Mouse (Mus musculus) midbrain, embryonic 11.5 days (tissue): Measurements from ENCODE around the gene Ints6l. TPM values are rescaled to one million over a fixed set of nuclear protein-coding genes. Genes with fewer than 3 reads are reported as not detected.
A peak's percentile ranks its signal among the peaks of the same experiment; 100 is the strongest.

Source experiments
- ATAC-seq: fragments of 200-750 bp; cut with Nextera tagmentation; 2 replicates; pipeline ENCODE4 v1.8.0; 2017; ENCODE audit warnings: moderate TSS enrichment, moderate library complexity; ENCODE audit not compliant: low FRiP score
- DNase-seq: peaks from one replicate; pipeline ENCODE4 v3.0.0; 2015; ENCODE audit warnings: low spot score; ENCODE audit errors: missing footprints
- H3K27ac ChIP-seq: fragments of 300-500 bp; sonication (generic); 2 replicates; pipeline ENCODE4 v1.5.1; 2014; ENCODE audit warnings: low read depth, low read length
- H3K27me3 ChIP-seq: fragments of 300-500 bp; sonication (generic); 2 replicates; pipeline ENCODE4 v1.6.1; 2014; ENCODE audit warnings: mild to moderate bottlenecking, low read length, moderate library complexity, mixed read lengths; ENCODE audit not compliant: control insufficient read depth, insufficient read depth
- H3K36me3 ChIP-seq: fragments of 300-500 bp; sonication (generic); 2 replicates; pipeline ENCODE4 v1.6.1; 2014; ENCODE audit warnings: mild to moderate bottlenecking, low read length, moderate library complexity, mixed read lengths; ENCODE audit not compliant: control insufficient read depth, insufficient read depth
- H3K4me1 ChIP-seq: fragments of 300-500 bp; sonication (generic); 2 replicates; pipeline ENCODE4 v1.6.1; 2014; ENCODE audit warnings: low read length; ENCODE audit not compliant: control insufficient read depth, insufficient read depth
- H3K4me2 ChIP-seq: fragments of 300-500 bp; sonication (generic); 2 replicates; pipeline ENCODE4 v1.6.1; 2014; ENCODE audit warnings: mild to moderate bottlenecking, moderate library complexity
- H3K4me3 ChIP-seq: fragments of 300-500 bp; sonication (generic); 2 replicates; pipeline ENCODE4 v1.5.1; 2014; ENCODE audit warnings: low read depth, low read length
- H3K9ac ChIP-seq: fragments of 300-500 bp; sonication (generic); 2 replicates; pipeline ENCODE4 v1.6.1; 2014; ENCODE audit warnings: low read length
- H3K9me3 ChIP-seq: fragments of 300-500 bp; sonication (generic); 2 replicates; pipeline ENCODE4 v1.6.1; 2016; ENCODE audit warnings: low read length; ENCODE audit not compliant: control insufficient read depth
- WGBS: fragments of 180-500 bp; shearing (Covaris S2); extraction: QIAGEN DNeasy Blood & Tissue Kit; methylation state at CpG from one replicate; pipeline ENCODE4 v1.1.7; 2014; 5-methylcytosine and 5-hydroxymethylcytosine counted together
- polyA plus RNA-seq: library from polyadenylated mRNA; unstranded; fragments of >200 nt; fragmentation: Nextera tagmentation; extraction: Ambion mirVana; gene quantifications from 2 replicates; pipeline ENCODE4 v1.2.1, GENCODE M21; 2014

Gene Ints6l
- polyA plus RNA-seq, 1 experiment from 2014 or later: 23.8 TPM

DNA sequence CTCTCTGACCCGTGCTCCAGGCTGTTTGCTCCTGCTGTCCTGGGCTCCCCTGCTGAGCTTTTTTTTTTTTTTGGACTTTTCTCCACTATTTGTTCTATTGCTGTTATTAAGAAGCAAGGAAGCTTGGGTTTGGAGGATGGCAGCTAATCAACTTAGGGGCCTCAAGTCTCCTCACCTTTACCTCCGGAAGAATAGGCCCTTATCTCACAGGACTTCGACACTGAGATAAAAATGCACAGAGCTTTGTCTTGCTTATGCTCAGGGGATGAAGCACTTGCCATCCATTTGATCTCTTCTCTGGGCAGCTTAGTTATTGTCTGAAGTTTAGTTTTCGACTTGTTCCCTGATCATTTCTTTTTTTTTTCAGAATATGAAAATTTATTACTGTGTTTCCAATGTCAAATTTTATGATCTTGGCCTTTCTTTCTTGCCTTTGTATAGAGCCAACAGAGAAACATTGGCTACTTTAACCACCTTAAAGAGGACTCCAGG lies 7.1 kb upstream of the Ints6l start, which contains the start of gene Gm2174:
Gm2174 (plus strand) TSS at position 442 of the 492 bp plus-strand sequence.
- Histone ChIP-seq H3K27me3 (no peaks in the 10 kb centered on the region), H3K4me1 (no peaks in the 10 kb centered on the region), H3K9me3 (no peaks in the 10 kb centered on the region), H3K4me3 (no peak within 1 kb of the TSS), H3K9ac (no peak within 1 kb of the TSS), H3K27ac (no peak within 1 kb of the TSS), H3K4me2 (no peak within 1 kb of the TSS), H3K36me3 (no peaks in the 10 kb centered on the region)
- WGBS: 76% methylated on average over 4 of the region's 4 CpGs
- DNase-seq (no peak), ATAC-seq (no peak)

DNA sequence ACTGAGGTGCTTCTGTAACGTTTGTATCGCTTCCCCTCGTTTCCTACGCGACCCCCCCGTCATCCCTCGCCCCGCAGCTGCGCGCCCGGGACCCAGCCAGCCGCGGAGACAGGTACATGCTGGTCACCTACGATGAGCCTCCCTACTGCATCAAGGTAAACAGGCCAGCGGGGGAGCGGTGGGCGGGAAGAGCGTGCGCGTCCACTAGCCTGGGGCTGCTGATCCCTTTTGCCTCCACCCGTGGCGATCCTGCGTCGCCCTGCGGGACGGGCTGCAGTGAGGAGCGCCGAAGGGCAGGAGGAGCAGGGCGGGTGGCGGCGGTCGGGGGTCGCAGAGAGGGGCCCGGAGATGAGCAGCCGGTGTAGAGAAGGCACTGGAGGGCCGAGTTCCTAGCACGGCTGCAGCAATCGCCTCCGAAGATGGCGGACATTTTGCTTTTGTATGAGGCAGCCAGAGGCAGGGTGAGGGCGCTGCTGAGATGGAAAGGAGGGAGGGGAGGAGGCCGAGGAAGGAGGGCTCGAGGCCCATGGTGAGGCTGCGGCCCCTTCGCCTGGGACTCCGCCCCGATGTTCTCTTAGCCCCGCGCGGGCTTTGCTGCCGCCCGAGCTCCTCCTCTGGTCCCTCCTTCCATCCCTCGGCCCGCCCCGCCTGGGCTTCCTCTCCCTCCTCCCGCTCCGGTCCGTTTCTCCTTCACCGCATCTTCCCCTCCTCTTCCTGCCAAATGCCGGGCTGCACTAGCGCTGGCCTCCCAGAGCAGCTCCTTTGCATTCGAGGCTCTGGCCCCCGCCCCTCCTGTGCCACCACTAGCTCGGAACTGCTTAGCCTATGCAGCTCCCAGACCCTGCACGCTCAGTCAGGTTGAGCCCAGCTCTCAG lies 952 bp downstream of the Ints6l start:
- peak; percentile 95 for ATAC-seq
- peak; percentile 94 for DNase-seq

DNA sequence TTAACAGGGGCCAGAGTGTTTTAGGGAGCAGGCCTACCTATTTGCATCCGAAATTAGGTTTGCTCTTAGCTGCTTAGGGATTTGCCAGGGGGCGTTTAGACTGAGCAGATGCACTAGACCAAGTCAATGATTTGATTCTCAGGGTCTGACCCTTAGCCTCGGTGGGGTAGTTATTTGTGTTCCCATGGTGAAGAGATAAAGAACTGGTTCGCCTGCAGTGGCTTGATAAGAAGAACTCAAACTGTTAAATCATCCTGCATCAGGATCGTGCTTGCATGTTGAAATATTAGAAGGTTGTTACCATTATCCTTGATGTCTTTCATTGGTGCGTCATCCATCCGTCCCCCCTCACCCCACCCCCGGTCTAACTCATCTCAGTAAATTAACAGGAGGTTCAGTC lies 1.7 kb downstream of the Ints6l start:
- ATAC-seq (peak; percentile 49), DNase-seq (no peak)
- Histone ChIP-seq H3K4me1 (no peaks in the 10 kb centered on the region), H3K4me3 (peak overlapping the region; percentile 55), H3K9ac (peak overlapping the region; percentile 25; the same call in 1 of the 2 replicates), H3K36me3 (no peaks in the 10 kb centered on the region), H3K9me3 (no peaks in the 10 kb centered on the region), H3K4me2 (peak overlapping the region; percentile 55), H3K27ac (peak overlapping the region; percentile 88), H3K27me3 (no peaks in the 10 kb centered on the region)
- WGBS: 23% methylated on average over 8 of the region's 8 CpGs

More for the DNA sequence above, 952 bp downstream of the Ints6l start:
- peak overlapping the region; percentile 55 for H3K4me3 ChIP-seq
- H3K4me2 ChIP-seq: peak overlapping the region; percentile 55
- no peaks in the 10 kb centered on the region for H3K27me3 ChIP-seq
- no peaks in the 10 kb centered on the region for H3K9me3 ChIP-seq
- no peaks in the 10 kb centered on the region for H3K4me1 ChIP-seq
- H3K36me3 ChIP-seq: no peaks in the 10 kb centered on the region
- peak overlapping the region; percentile 88 for H3K27ac ChIP-seq
- 15% methylated on average over 46 of the region's 65 CpGs for WGBS
- H3K9ac ChIP-seq: peak overlapping the region; percentile 79

DNA sequence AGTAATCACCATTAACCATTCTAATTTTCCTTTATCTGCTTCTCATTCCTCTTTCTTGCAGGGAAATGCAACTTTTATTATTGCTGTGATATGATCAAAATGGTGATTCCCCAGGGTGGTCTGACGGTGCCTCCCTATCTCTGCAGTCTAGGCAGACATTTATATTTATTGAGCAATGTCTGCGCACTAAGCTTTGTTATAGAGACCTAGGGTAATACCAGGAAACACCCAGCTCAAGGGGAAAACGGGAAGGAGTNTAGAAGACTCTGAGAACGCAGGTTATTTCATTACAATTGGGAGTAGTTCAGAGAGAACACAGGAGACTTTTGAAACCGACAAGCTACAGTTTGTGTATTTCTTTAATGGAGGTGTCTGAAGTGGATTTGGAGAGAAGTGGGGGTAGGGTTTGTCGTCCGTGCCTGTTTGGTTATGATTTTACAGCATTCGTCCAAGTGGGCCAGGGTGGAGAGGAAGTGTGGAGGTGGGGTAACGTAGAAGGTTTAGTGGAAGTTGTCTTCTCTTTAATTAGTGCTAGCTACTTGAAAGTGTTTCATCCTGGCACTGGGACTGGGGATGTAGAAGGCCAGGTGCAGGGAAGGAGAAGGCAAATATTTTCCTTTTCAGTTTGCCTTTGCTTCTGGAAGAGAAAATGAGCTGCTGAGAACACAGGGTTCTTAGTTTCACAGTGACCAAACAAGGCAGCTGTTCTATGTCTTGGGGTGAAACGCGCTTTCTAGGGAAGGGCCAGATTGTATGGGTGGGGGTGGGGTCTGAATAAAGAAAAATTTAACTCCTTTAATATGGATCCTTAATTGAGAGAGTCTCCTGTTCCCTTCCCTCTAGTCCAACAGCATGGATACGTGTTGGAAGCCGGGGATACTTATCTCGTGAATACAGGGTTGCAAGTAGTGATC lies 7.6 kb downstream of the Ints6l start:
- Histone ChIP-seq H3K4me1 (no peaks in the 10 kb centered on the region), H3K4me2 (no peak overlapping the region), H3K27ac (no peak overlapping the region), H3K9me3 (no peaks in the 10 kb centered on the region), H3K9ac (no peak overlapping the region), H3K4me3 (no peak overlapping the region), H3K36me3 (no peaks in the 10 kb centered on the region), H3K27me3 (no peaks in the 10 kb centered on the region)
- DNase-seq (no peak), ATAC-seq (no peak)
- WGBS: 87% methylated on average over 14 of the region's 14 CpGs

DNA sequence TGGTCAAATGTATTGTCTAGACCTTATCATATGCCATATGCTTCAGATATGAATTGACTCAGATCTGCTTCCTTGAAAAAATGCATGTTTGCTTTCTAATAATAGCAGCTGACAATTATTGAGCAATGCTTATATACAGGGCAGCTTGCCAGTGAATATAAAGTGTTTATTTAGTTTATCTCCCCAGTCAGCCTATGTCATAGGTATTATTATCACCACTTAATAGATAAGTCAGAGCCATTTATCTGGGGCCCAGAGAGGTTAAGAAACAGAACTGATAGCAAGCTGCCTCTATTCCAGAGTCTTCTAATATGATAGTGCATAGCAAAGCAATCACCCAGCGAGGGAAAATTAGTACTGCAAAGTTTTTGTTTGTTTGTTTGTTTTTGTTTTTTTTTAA lies 10.2 kb downstream of the Ints6l start:
- DNase-seq: no peak
- H3K9me3 ChIP-seq: no peaks in the 10 kb centered on the region

DNA sequence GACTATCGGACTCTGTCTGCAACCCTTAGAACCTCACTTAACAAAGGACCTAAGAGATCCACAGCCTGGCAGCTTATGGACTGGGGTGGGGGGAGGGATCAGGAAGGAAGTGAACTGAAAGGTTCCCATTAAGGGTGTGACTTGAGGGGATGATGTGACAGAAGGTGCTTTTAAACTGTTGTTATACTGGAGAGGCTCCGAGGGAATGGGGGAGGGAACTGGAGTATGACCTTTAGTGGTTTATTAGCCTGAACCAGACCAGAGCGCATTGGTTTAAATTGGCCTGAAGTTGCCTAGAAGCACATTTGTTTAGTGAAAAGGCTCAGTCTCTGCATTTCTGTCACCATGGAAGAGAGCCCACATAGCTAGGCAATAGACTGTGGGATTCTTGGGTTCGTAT lies 13.0 kb downstream of the Ints6l start:
- H3K27ac ChIP-seq: no peak overlapping the region
- no peak overlapping the region for H3K9ac ChIP-seq
- no peak overlapping the region for H3K4me2 ChIP-seq
- no peaks in the 10 kb centered on the region for H3K27me3 ChIP-seq
- no peak for DNase-seq
- no peak overlapping the region for H3K4me3 ChIP-seq
- no peaks in the 10 kb centered on the region for H3K9me3 ChIP-seq
- ATAC-seq: no peak
- WGBS: 79% methylated on average over 4 of the region's 4 CpGs
- no peaks in the 10 kb centered on the region for H3K36me3 ChIP-seq
- no peaks in the 10 kb centered on the region for H3K4me1 ChIP-seq

More for the DNA sequence above, 10.2 kb downstream of the Ints6l start:
- ATAC-seq: no peak
- Histone ChIP-seq H3K27ac (no peak overlapping the region), H3K36me3 (no peaks in the 10 kb centered on the region), H3K4me1 (no peaks in the 10 kb centered on the region), H3K4me3 (no peak overlapping the region), H3K4me2 (no peak overlapping the region), H3K27me3 (no peaks in the 10 kb centered on the region), H3K9ac (no peak overlapping the region)
- 80% methylated on average over 1 of the region's 1 CpGs for WGBS

DNA sequence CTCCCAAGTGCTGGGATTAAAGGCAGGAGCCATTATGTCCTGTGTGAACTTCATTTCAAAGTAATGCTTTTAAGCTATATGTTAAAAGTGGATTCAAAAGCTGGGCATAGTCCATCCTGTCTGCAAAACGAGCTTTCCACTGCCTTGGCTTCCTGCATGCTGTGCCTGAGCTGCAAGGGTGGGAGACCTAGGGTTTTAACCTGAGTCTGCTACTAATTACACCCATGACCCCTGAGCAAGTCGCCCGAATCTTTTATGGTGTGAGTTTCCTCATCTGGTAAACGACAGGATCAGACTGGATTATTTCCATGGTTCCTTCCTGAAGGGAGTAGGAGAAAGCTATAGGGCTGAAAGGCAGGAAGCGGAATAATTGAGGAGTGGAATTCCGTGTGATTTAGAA lies 13.8 kb downstream of the Ints6l start:
- no peaks in the 10 kb centered on the region for H3K4me1 ChIP-seq
- ATAC-seq (no peak), DNase-seq (no peak)
- no peaks in the 10 kb centered on the region for H3K36me3 ChIP-seq
- no peaks in the 10 kb centered on the region for H3K27me3 ChIP-seq
- H3K27ac ChIP-seq: no peak overlapping the region
- H3K9me3 ChIP-seq: no peaks in the 10 kb centered on the region
- no peak overlapping the region for H3K4me2 ChIP-seq
- WGBS: 55% methylated on average over 6 of the region's 6 CpGs
- H3K9ac ChIP-seq: no peak overlapping the region
- no peak overlapping the region for H3K4me3 ChIP-seq

DNA sequence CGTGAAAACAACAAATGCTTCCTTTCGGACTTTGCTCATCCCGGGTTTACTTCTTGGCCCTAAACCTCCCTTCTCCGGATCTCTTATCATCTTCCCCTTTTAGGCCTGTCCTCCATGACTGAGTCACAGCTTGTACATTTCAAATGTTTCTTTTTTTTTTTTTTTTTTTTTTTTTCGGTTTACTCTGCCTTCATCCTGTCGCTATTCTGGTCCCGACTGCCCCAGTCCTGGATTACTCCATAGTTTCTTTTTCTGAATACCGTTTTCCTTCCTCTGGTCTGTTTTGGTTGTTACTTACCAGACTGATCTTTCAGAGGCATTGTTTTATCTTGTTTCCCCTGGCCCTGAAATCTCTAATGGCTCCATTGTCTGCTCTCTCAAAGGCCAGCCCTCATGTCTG lies 19.4 kb downstream of the Ints6l start:
- ATAC-seq (no peak), DNase-seq (no peak)
- no peak overlapping the region for H3K27ac ChIP-seq
- H3K4me2 ChIP-seq: no peak overlapping the region
- WGBS: 77% methylated on average over 8 of the region's 8 CpGs
- H3K9me3 ChIP-seq: no peaks in the 10 kb centered on the region
- H3K36me3 ChIP-seq: no peaks in the 10 kb centered on the region
- no peaks in the 10 kb centered on the region for H3K4me1 ChIP-seq
- no peak overlapping the region for H3K4me3 ChIP-seq
- H3K9ac ChIP-seq: no peak overlapping the region
- no peaks in the 10 kb centered on the region for H3K27me3 ChIP-seq
